Mouse (Mus musculus) spleen, adult 18-20 months (tissue): ENCODE data around the gene Ankrd28.
"Not testable (repeated sequence)": the region's sequence is repeated elsewhere in the genome, so short reads cannot be mapped to it uniquely, and the experiment has no call there.

ENCODE experiments used
- DNase-seq, 2 experiments: peaks; one replicate each; pipeline ENCODE4 v3.0.0; 2022; ENCODE audit warnings: mixed read lengths in 2 of 2

The Ankrd28 gene

DNA sequence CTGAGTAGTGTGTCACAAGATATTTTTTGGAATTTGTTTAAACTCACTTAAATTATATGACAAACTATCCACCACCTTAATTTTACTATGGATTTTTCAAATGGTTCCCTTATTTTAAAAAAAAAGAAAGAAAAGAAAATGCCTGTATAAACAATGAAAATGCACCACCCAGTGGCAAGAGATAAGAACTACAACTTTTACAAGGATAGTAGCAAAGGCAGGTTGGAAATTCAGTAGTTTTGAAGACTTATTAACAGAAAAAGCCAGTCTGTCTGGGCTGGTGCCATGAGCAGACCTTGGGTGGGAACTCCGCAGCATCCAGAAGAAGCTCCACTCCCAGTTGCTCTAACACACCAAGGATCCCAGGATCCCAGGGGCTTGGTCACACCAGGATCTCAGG, 39.7 kb downstream of the Ankrd28 start:
- no peak for DNase-seq

DNA sequence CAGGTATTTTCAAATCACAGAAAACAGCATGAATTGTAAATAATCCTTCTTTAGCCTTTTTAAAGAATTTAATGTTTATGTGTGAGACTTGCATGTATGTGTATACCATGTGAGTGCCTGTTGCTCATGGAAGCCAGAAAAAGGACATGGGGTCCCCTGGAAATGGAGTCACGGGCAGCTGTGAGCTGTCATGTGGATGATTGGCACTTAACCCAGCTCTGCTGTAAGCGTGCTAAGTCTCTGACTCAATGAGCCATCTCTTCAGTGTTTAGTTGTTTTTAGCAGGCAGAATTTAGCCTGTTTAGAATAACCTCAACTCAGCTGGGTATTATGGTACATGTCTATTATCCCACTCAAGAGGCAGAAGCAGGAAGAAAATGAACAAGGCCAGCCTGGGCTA, 43.5 kb downstream of the Ankrd28 start:
- no peak for DNase-seq

DNA sequence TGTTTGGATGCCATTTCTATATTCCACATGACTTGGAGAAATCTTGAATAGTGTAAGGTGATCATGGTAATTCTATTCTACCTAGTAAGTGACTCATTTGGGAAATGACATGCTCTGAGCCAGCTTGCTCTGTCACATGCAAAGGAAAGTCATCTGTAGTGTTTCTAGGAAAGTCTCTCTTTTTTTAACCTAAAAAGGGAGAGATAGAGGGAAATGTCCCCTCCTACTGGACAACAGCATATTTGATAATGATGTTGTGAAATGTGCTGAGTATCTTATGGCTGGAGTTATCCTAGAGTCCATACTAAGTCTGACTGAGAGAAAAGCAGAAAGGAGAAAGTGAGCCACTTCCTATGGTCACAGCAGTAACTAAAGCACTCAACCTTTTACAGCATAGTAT, 44.8 kb downstream of the Ankrd28 start:
- no peak for DNase-seq

DNA sequence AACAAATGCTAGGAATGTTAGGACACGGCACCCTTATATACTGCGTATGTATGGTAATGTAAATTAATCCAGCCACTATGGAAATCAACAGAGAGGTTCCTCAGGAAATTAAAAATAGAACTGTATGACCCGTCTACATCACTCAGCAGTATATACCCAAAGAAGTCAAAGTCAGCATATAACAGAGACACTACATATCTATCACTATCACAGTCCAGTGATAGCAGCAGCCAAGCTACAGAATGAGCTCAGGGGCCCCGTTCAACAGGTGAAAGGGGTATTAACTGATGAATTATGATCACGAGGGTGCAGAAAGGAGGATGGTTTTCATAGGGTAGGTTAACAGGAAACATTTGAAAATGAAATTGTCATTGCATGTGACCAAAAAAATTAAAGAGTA, 45.5 kb downstream of the Ankrd28 start:
- DNase-seq = no peak

DNA sequence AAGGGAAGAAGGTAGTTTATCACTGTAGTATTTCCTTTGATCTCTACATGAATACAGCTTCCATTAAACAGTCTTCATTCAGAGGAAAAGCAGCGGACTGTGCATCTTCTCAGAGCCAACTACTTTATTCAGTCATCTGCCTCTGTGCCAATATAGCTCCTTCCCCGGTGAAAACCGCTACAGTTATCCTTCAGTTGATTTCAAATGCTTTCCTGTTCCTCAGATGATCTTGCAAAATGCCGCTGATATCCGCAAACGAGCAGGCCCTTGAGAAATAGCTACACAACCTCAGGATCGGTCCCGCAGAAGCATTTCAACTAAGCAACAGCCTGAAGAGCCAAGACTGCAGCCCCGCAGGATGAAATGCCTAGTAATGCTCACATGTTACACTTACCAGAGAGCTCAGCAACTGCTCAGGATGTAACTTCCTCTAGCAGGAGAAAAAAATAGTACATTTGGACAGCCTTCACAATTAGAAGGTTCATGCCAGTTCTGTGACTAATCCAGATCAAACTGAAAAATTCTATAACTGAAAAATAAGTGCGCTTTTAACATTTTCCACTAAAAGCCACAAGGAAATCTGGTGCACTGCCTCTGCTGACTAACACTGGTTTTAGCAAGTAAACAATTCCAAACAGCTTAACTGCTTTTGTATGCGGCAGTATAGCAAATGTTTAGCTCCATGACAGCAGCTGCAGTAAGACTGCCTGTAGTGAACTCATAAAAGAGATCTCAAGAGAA, 49.0 kb downstream of the Ankrd28 start:
- peak in 1 of 2 experiments; percentile 25 for DNase-seq

DNA sequence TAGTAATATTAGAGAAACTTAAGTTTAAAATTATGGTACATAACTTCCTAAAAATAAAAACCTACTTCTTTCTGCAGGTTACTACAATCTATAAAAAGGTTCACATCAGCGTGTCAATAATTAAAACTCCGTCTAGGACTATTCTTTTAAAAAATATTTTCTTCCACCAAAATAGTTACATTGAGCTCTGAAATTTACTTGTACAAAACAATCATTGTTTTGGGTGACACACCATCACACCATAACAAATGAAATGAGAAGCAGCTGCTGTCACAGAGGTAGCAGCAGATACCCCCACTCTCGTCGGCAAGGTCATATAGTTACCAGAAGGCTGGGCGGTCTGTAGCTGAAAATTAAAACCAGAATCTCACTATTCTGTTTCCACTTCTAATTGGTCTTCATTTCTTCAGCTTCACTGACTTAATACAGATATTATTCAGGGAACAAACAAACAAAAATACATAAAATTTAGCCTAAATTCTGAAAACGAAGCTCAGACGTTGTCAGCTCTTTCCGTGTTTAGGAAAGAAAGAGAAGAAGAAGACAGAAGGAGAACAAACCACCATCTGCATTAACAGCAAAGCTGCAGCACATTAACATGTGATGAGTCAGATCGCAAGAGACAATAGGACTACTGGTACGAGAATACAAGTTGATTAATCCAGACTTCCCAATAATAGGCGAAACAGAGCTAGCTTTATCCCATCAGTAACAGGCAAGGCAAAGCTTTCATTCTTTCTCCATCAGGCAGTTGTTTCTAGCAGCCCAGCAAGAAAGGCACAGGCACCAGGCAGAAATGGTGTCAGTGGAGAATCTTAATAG, 49.8 kb downstream of the Ankrd28 start:
- DNase-seq = no peak

DNA sequence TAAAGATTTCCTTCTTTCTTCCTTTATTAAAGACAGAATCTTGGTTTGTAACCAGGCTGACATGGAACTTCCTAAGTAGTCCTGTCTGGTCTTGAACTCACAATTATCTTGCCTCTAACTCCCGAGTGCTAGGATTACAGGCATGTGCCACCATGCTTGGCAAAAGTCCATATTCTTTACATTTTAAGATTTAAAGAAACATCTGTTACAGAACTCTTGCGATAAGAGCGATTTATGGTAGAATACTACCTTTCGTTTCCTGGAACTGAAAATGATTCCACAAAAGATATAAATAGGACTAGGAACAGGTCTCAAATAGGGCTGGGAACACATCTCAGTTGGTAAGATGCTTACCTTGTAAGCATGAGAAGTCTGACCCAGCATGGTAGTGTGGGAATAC, 56.9 kb downstream of the Ankrd28 start:
- DNase-seq = no peak

DNA sequence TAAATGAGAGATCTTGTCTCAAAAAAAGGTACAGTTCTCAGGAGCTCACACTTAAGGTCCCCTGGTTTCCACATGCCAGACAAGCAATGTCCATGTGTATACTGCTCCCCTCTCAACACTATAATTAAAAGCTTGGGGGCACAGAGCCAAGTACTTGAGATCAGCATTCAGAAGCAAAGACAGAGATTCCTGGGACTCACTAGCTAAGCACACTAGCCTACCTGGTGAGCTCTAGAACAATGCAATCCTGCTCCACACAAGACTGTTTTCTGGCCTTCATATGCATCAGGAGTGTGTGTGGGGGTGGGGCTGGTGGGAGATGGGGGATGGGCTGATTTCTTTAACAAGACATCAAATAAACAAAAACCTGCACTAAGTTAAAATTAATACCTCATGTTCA, 58.2 kb downstream of the Ankrd28 start:
- no peak for DNase-seq

DNA sequence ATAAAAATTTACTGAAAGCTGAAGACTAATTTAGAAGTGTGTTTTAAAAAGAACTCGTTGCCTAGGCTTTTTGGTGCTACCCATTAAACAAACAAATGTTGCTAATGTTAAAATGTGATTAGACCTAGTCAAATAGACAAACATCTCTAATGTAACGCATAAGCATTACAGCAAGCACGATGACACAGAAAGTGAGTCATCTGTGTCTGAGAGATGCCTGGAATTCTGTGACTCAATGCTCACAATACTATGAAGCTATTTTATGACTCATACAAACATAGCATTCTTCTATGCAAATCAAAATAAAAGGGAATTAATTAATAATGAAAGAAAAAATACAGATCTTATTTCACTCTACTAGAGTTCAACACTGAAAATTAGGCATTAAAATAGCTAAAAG, 61.9 kb downstream of the Ankrd28 start:
- no peak for DNase-seq

DNA sequence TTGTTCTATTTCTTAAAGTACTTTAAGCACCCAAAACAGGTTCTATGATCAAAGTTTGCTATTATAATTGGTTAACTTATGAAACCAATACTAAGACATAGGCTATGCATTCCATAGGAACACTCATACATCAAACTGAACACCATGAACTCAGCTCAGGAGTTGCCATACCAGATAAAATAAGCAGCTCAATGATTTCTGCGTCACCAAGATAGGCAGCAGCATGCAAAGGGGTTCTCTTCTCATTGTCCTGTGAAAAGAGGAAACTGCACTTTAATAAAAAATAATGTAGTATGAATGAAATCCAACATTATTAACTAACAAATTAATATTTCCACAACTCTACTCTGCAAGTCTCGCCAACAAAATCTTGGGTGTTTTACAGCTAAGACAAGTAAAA, 66.4 kb downstream of the Ankrd28 start:
- DNase-seq = no peak

DNA sequence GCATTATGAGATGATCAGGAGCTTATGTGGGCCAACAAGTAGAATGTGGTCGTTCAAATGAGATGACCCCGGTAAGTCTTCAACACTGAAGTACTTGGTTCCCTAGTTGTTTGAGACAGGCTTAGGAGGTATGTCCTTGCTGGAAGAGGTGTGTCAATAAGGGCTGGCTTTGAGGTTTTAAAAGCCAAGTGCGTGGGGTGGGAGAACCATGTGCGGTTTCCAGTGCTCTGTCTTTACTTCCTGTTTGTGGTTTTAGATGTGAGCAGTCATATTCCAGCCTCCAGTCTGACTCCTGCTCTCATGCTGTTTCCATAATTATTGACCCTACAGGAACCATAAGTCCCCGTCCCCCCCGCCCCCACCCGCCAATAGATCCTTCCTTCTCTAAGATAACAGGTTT, 68.7 kb downstream of the Ankrd28 start:
- no peak for DNase-seq

DNA sequence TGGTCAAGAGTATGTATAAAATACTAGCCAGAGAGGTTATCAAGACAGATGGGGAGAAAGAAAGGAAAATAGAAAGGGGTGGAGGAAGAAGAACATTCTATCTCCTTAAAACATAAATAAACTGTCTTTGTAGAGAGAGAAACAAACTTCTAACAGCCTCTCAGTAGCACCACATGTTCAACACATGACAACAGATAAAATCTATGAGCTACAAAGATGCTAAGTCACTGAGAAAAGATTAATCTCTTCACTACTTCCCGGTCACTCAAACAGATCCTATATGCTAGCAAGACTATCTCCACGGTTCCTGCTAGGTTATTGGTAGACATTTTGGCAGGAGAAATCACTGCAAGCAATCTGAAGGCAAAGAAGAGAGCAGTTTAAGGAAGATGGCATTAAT, 71.3 kb downstream of the Ankrd28 start:
- DNase-seq = no peak

DNA sequence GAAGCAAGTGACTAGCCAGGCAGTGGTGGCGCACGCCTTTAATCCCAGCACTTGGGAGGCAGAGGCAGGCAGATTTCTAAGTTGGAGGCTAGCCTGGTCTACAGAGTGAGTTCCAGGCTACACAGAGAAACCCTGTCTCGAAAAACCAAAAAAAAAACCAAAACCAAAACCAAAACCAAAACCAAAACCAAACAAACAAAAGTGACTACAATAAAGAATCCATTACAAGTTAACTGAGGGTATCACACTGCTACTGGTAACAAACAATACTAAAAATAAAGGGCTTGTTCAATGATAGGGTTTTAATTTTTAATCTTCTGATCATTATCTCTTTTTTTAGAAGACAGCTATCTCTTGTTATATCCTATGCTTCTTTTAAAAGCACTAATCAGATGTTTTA, 72.0 kb downstream of the Ankrd28 start:
- DNase-seq = not testable (repeated sequence)

DNA sequence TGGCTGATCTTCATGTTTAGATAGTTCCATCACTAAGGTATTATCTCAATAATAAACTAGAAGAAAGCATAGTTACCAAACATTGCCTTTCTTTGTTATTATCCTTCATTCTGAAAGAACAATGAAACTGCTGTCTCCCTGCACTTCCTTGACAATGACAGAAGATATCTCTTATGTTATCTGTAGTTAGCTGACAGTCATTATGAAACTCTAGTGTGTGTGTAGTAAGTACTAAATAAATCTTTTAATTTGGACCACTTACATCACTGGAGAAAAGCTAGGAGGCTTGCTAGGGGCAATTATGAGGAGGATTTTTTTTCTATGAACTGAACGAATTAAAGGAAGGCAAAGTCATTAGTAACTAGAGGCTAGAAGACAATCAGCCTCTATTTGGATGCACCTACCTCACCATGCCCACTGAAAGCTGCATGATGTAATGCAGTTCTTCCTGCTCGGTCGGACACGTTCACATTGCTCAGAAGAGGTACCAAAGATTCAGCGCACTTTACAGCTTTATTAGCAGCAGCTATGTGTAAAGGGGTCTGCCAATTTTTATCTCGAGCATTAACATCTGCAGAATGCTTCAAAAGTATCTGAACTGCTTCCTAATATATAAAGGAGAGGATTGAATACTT, 82.1 kb downstream of the Ankrd28 start:
- no peak for DNase-seq

DNA sequence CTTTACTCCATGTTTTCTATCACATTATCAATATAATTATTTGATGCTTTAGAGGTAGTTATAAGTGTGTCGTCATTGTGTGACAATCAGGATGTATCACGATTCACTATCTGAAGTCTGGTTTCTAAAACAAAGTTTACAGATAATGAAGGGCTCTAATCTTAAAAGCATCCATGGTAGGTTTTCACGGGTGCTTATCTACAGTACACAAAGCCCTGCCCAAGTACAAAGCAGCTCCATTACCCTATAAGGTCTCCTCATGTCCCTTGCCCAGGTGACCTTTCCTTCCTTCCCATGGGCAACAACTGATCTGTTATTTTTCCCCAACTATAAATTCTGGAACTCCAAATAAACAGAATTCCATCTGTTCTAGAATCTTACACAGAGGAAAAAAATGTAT, 87.9 kb downstream of the Ankrd28 start:
- DNase-seq = no peak

DNA sequence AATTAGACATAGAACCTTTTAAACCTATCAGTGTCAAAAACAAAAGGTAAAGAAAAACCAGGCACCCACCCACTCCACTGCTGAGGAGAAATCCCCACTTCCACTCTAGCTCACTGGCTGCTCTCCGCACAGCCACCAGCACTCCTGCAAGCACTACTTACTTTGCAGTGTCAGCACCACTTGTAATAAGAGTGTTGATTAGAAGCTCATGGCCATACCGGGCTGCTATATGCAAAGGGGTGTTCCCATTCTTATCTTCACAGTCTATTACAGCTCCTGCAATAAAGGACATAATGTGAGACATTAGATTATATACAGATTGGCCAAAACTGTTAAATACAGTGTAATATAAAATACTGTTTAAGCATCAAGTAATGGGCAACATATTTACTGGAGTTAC, 95.6 kb downstream of the Ankrd28 start:
- DNase-seq = no peak

DNA sequence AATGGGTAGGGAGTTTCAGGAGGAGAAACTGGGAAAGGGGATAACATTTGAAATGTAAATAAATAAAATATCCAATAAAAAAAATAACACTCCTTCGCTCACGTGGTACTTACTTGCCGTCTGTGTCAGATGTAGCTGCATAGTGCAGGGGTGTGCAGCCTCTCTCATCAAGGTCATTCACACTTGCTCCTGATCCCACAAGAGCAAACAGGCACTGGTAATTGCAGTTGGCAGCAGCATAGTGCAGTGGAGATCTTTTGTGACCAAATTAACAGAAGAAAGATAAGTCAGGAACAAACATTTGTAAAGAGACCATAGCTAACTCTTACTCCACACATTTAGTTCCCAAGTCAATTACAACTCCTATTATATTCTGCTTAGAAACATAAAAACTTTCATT, 102.9 kb downstream of the Ankrd28 start:
- no peak for DNase-seq

DNA sequence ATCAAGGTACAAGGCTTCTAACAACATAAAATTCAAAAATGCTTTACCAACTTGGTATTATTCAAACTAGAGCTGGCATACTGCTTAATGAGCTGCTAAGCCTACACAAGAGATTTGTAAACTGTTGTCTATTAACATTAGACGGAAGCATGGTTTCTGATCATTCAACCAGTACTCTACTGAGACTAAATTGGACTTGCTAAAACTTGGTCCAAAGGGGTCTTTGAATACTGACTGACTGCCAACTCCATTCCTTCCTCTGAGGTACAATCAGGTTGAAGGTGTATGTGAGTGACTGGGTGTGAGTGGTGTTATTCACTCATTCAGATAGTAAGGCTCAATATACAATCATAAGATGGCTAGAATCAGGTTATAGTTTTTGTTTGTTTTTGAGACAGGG, 107.7 kb downstream of the Ankrd28 start:
- no peak for DNase-seq

DNA sequence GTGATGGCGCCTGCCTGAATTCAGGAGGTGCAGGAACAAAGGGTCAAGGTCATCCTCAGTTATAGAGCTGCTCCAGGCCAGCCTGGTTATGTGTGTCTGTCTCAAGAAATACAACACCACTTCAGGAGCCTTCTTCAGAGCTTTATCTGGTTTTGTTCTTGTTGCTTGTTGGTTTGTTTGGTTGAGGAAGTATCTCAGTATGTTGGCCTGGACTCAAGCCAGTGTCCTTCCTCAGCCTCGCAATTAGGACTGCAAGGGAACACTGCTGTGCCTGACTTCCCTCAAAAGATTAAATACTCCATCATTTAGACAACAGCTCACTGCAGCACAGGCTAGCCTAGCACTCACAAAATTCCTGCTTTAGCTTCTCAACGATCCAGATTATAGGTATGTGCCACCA, 109.2 kb downstream of the Ankrd28 start:
- no peak for DNase-seq

DNA sequence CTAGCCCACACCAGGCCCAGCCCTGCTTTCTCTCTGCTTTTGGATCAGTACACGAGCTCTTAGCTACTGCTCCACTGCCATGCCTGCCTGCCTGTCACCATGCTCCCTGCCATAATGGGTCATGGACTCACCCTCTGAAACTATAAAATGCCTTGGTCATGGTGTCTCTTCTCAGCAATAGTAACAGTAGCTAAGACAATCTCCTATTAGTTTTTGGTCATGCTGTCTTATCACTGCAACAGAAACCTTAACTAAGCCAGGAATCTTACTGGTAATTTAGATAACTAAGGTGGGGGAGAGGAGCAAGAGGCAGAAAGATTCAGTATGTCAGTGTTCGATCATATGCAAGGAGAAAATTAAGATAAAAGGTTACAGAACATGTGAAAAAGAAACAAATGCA, 112.1 kb downstream of the Ankrd28 start:
- DNase-seq = no peak

DNA sequence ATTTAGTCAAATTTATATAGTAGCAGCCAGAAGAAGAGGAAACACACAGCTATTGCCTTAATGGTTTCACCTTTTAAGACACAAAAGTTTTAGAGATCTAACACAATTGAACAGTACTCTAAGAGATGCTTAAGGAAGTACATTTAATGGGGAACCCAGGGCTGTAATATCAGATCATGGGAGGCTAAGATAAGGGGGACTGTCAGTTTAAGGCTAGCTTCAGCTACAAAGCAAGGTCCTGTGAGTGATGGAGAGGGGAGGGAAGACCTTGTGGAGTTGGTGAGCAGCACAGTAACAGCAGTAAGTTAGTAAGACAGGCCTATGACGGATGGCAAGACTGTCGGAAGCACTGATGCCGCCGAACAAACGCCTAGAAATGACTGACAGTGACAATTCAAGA, 113.1 kb downstream of the Ankrd28 start:
- DNase-seq = no peak

DNA sequence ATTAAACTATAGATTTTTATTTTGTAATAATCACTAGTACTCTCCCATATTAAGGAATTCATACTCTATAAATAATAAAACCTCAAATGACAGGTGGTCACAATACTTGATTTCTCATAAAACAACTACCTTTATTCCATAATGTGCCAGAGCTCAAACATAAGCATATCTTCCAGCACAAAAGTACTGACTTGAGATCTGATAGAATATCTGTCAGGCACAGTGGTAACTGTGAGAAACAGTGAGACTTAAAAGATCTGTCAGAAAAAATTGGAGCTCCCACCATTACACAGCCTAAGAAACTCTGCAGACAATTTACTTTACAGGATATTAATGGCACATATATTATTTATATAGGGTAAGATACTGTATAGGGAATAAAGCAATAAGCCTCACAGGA, 114.8 kb downstream of the Ankrd28 start:
- no peak for DNase-seq

DNA sequence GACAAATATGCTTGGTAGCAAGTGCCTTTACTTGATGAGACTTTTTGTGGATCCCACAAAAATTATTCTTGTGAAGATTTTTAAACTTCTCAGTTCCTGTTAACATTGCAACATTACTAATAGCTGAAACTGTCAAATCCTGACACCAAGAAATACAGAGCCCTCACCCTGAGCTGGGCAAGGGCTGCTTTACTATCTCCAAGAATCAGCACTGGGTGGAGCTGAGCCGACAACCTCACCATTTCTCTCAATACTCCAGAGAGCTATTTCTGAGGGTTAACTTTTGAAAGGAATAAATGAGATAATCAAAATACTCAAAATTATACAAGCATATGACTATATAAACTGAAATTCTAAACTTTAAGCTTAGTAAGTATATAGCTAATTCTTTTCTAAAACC, 121.1 kb downstream of the Ankrd28 start:
- no peak for DNase-seq

DNA sequence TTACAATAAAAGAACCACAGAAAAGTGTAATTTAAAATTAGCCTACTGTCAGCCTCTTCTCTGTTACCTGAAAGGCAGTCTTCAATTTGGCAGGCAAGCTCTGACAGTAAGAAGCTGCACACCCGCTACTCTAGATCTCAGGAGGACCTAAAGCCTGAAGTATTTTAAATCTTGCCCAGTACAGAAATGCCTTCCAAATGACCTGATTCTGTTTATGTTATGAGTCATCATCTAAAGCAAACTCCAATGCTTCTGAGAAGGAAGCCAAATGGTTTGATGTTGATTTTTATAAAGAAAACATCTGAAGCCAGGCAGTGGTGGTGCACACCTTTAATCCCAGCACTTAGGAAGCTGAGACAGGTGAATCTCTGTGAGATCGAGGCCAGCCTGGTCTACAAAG, 130.1 kb downstream of the Ankrd28 start:
- no peak for DNase-seq
